Mouse (Mus musculus) lung, embryonic 14.5 days (tissue): Measurements from ENCODE around the gene Ing4. TPM values are rescaled to one million over a fixed set of nuclear protein-coding genes. Genes with fewer than 3 reads are reported as not detected.

ENCODE experiments used
- ATAC-seq: fragments of 200-750 bp; cut with Nextera tagmentation; 2 replicates; pipeline ENCODE4 v1.8.0; 2017; ENCODE audit warnings: mild to moderate bottlenecking, moderate TSS enrichment, moderate library complexity; ENCODE audit not compliant: insufficient read depth
- DNase-seq: peaks from one replicate; pipeline ENCODE4 v3.0.0-alpha.2; 2015
- H3K27ac ChIP-seq: fragments of 300-500 bp; sonication (generic); 2 replicates; pipeline ENCODE4 v1.5.1; 2014; ENCODE audit warnings: low read depth, mild to moderate bottlenecking, moderate library complexity
- H3K27me3 ChIP-seq: fragments of 300-500 bp; sonication (generic); 2 replicates; pipeline ENCODE4 v1.6.1; 2014; ENCODE audit warnings: low read length, control low read depth; ENCODE audit not compliant: insufficient read depth
- H3K36me3 ChIP-seq: fragments of 300-500 bp; sonication (generic); 2 replicates; pipeline ENCODE4 v1.6.1; 2014; ENCODE audit warnings: control low read depth; ENCODE audit not compliant: insufficient read depth
- H3K4me1 ChIP-seq: fragments of 300-500 bp; sonication (generic); 2 replicates; pipeline ENCODE4 v1.6.1; 2014; ENCODE audit warnings: antibody characterized with exemption, control low read depth; ENCODE audit not compliant: insufficient read depth
- H3K4me2 ChIP-seq: fragments of 300-500 bp; sonication (generic); 2 replicates; pipeline ENCODE4 v1.6.1; 2014; ENCODE audit warnings: mild to moderate bottlenecking
- H3K4me3 ChIP-seq: fragments of 300-500 bp; sonication (generic); 2 replicates; pipeline ENCODE4 v1.5.1; 2014; ENCODE audit warnings: low read depth, low read length
- H3K9ac ChIP-seq: fragments of 300-500 bp; sonication (generic); 2 replicates; pipeline ENCODE4 v1.6.1; 2014
- H3K9me3 ChIP-seq: fragments of 300-500 bp; sonication (generic); 2 replicates; pipeline ENCODE4 v1.6.1; 2016; ENCODE audit warnings: low read depth, low read length, control low read depth
- CTCF ChIP-seq: IDR thresholded peaks from 2 replicates; pipeline ENCODE4 v1.5.1; 2016; ENCODE audit warnings: antibody characterized with exemption, low read depth
- WGBS: fragments of 180-500 bp; shearing (Covaris S2); extraction: QIAGEN DNeasy Blood & Tissue Kit; methylation state at CpG from one replicate; pipeline ENCODE4 v1.1.7; 2014; 5-methylcytosine and 5-hydroxymethylcytosine counted together
- polyA plus RNA-seq: library from polyadenylated mRNA; unstranded; fragments of >200 nt; fragmentation: Nextera tagmentation; extraction: Ambion mirVana; gene quantifications from 2 replicates; pipeline ENCODE4 v1.2.1, GENCODE M21; 2014

The Ing4 gene
- polyA plus RNA-seq, 1 experiment from 2014 or later, result 101 TPM

GRCm38 (mm10) chr6:125089521-125090321 lies 50.2 kb downstream of the Ing4 start:
- peaks cover 17% of the 10 kb centered on the region for H3K4me1 ChIP-seq
- H3K4me2 ChIP-seq, result peak overlapping the region; percentile 58
- peak overlapping the region; percentile 38; the same call in 1 of the 2 replicates for H3K9ac ChIP-seq
- H3K36me3 ChIP-seq, result no peaks in the 10 kb centered on the region
- WGBS, result 1% methylated on average over 15 of the region's 15 CpGs
- H3K4me3 ChIP-seq, result peak overlapping the region; percentile 21
- H3K27ac ChIP-seq, result peak overlapping the region; percentile 96
- ATAC-seq (peak; percentile 69), DNase-seq (peak; percentile 88)
- TF ChIP-seq CTCF, result no peak
- no peaks in the 10 kb centered on the region for H3K9me3 ChIP-seq
- H3K27me3 ChIP-seq, result no peaks in the 10 kb centered on the region

DNA sequence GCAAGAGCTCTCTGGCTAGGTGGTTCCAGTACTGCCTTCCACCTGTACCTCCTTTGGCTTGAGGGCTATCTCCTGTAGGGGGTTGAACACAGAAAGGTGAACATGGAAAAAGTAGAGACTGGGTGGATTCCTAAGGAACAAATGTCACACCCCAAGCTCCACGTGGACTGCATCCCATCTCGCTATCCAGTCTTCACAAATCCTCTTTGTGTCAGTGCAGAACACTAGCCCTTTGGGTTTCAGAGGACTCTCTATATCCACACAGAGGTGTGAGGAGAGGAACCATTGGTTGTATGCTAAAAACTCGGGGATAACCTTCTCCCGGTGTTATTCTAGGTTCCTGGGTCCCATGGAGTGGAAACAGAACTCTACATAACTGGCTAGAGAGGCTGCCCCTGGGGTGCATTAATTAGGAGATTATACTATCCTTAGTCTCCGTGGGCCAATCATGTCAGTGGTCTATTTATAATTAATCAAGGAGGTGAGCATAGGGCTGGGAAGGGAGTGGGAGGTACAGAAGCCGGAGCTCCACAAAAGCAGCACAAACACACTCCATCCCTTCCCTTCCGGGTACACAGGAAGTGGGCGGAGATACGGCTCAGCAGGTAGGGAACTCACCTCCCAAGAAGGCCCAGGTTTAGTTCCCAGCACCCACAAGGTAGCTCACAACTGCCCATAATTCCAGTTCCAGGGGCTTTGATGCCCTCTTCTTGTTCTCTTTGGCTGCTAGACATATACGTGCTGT lies 51.0 kb downstream of the Ing4 start:
- no peaks in the 10 kb centered on the region for H3K9me3 ChIP-seq
- no peaks in the 10 kb centered on the region for H3K36me3 ChIP-seq
- DNase-seq (no peak), ATAC-seq (no peak)
- H3K4me3 ChIP-seq, result no peak overlapping the region
- TF ChIP-seq CTCF, result no peak
- 49% methylated on average over 10 of the region's 10 CpGs for WGBS
- H3K27ac ChIP-seq, result peak overlapping the region; percentile 96
- no peaks in the 10 kb centered on the region for H3K27me3 ChIP-seq
- H3K4me2 ChIP-seq, result peak overlapping the region; percentile 58
- peaks cover 17% of the 10 kb centered on the region for H3K4me1 ChIP-seq
- H3K9ac ChIP-seq, result no peak overlapping the region

- Histone ChIP-seq H3K36me3 (no peaks in the 10 kb centered on the region), H3K9ac (no peak overlapping the region), H3K4me3 (no peak overlapping the region), H3K4me2 (no peak overlapping the region), H3K27me3 (no peaks in the 10 kb centered on the region), H3K9me3 (no peaks in the 10 kb centered on the region), H3K4me1 (peaks cover 19% of the 10 kb centered on the region), H3K27ac (peak overlapping the region; percentile 33; the same call in 1 of the 2 replicates)
- no peak for DNase-seq
- ATAC-seq, result no peak
- no peak for TF ChIP-seq CTCF
- 78% methylated on average over 5 of the region's 5 CpGs for WGBS
Observed at GRCm38 (mm10) chr6:125092372-125092771, 52.8 kb downstream of the Ing4 start.

DNA sequence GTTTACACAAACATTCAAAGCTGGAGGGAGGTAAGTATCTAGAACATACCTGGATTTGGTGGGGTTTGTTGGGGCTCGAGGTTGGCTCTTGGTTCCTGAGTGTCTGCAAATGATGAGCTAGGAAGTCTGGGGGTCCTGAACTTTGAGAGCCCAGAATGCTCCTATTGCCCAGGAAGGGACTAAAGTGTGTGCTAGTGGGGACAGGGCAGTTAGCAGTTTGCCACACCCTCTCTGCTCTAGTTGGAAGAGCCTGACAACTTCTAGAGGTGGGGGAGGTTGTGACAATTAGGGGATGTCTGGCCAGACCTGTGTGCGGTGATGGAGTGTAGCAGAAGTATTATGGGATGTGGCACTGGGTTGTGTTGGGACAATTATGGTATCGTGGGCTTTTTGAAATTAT lies 55.3 kb downstream of the Ing4 start:
- peaks cover 23% of the 10 kb centered on the region for H3K36me3 ChIP-seq
- H3K4me1 ChIP-seq, result peaks cover 35% of the 10 kb centered on the region
- H3K9me3 ChIP-seq, result no peaks in the 10 kb centered on the region
- WGBS, result 33% methylated on average over 3 of the region's 3 CpGs
- peak overlapping the region; percentile 96; the same call in 1 of the 2 replicates for H3K27ac ChIP-seq
- no peaks in the 10 kb centered on the region for H3K27me3 ChIP-seq
- no peak overlapping the region for H3K9ac ChIP-seq
- no peak overlapping the region for H3K4me3 ChIP-seq
- ATAC-seq (no peak), DNase-seq (peak; percentile 22)
- no peak for TF ChIP-seq CTCF
- no peak overlapping the region for H3K4me2 ChIP-seq

GRCm38 (mm10) chr6:125095391-125096278 lies 56.1 kb downstream of the Ing4 start, which contains the start of gene Chd4:
TSS of gene Chd4 (plus strand) at chr6:125095981.
- WGBS, result 2% methylated on average over 44 of the region's 45 CpGs
- no peaks in the 10 kb centered on the region for H3K9me3 ChIP-seq
- H3K9ac ChIP-seq, result peak within 1 kb of the TSS; percentile 86
- DNase-seq (peak; percentile 93), ATAC-seq (peak; percentile 71)
- no peak for TF ChIP-seq CTCF
- H3K4me3 ChIP-seq, result peak within 1 kb of the TSS; percentile 93
- H3K36me3 ChIP-seq, result peaks cover 31% of the 10 kb centered on the region
- H3K27me3 ChIP-seq, result no peaks in the 10 kb centered on the region
- H3K4me2 ChIP-seq, result peak within 1 kb of the TSS; percentile 96
- peaks cover 31% of the 10 kb centered on the region for H3K4me1 ChIP-seq
- H3K27ac ChIP-seq, result peak within 1 kb of the TSS; percentile 96

DNA sequence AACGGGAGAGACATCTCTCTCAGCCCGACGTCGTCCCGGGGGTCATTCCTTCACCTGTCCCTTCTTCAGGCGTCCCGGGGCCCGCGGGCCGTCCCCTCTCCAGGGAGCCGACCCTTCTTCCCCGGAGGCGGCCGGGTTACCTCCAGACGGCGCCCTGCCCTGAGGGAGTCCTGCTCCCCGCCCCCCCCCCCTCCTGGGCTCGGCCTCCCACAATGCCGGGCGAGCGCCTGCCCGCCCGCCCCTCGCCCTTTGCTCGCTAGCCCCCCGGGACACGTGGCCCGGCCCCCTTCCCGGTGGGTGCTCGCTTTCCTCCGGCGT lies 56.7 kb downstream of the Ing4 start:
- peak overlapping the region; percentile 93 for H3K4me3 ChIP-seq
- no peaks in the 10 kb centered on the region for H3K27me3 ChIP-seq
- DNase-seq (no peak), ATAC-seq (peak; percentile 45)
- H3K9me3 ChIP-seq, result no peaks in the 10 kb centered on the region
- 1% methylated on average over 18 of the region's 32 CpGs for WGBS
- H3K4me2 ChIP-seq, result peak overlapping the region; percentile 96
- peak overlapping the region; percentile 96 for H3K27ac ChIP-seq
- peaks cover 29% of the 10 kb centered on the region for H3K4me1 ChIP-seq
- peaks cover 37% of the 10 kb centered on the region for H3K36me3 ChIP-seq
- no peak for TF ChIP-seq CTCF
- peak overlapping the region; percentile 86 for H3K9ac ChIP-seq
